Mouse (Mus musculus): ENCODE data around the gene Rgs19.

DNA sequence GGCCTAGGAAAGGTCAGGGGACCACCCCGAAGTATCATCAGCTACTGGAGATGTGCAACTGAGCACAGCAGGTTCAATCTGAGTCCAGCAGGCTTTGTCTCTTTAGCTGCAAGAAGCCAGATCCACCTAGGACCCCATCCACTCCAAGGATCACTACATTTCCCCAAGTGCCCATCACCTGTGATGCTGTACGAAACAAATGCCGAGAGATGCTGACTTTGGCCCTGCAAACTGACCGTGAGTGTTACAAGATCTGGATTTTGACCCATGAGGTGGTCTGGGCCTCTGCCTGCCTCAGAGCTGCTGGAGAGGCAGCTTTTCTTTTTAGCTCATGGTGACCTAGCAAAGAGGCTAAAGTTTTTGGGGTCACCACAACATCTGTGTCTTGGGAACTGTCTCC is 8.1 kb downstream of the Rgs19 start:
- TF ChIP-seq POLR2A (IDR thresholded peaks at IDR 0.05; ENCODE audit: extremely low read depth, insufficient read depth, low read length) (no peak), CTCF (IDR thresholded peaks at IDR 0.05; ENCODE audit: low read depth, low read length) (no peak)

All from liver, adult 2 months (tissue).